Mouse (Mus musculus) midbrain, embryonic 11.5 days (tissue): ENCODE results near the gene Dhrs7b. TPM values are rescaled to one million over a fixed set of nuclear protein-coding genes. Genes with fewer than 3 reads are reported as not detected.

Experiments used
- ATAC-seq: fragments of 200-750 bp; cut with Nextera tagmentation; 2 replicates; pipeline ENCODE4 v1.8.0; 2017; ENCODE audit warnings: moderate TSS enrichment, moderate library complexity; ENCODE audit not compliant: low FRiP score
- DNase-seq: peaks from one replicate; pipeline ENCODE4 v3.0.0; 2015; ENCODE audit warnings: low spot score; ENCODE audit errors: missing footprints
- H3K27ac ChIP-seq: fragments of 300-500 bp; sonication (generic); 2 replicates; pipeline ENCODE4 v1.5.1; 2014; ENCODE audit warnings: low read depth, low read length
- H3K27me3 ChIP-seq: fragments of 300-500 bp; sonication (generic); 2 replicates; pipeline ENCODE4 v1.6.1; 2014; ENCODE audit warnings: mild to moderate bottlenecking, low read length, moderate library complexity, mixed read lengths; ENCODE audit not compliant: control insufficient read depth, insufficient read depth
- H3K36me3 ChIP-seq: fragments of 300-500 bp; sonication (generic); 2 replicates; pipeline ENCODE4 v1.6.1; 2014; ENCODE audit warnings: mild to moderate bottlenecking, low read length, moderate library complexity, mixed read lengths; ENCODE audit not compliant: control insufficient read depth, insufficient read depth
- H3K4me1 ChIP-seq: fragments of 300-500 bp; sonication (generic); 2 replicates; pipeline ENCODE4 v1.6.1; 2014; ENCODE audit warnings: low read length; ENCODE audit not compliant: control insufficient read depth, insufficient read depth
- H3K4me2 ChIP-seq: fragments of 300-500 bp; sonication (generic); 2 replicates; pipeline ENCODE4 v1.6.1; 2014; ENCODE audit warnings: mild to moderate bottlenecking, moderate library complexity
- H3K4me3 ChIP-seq: fragments of 300-500 bp; sonication (generic); 2 replicates; pipeline ENCODE4 v1.5.1; 2014; ENCODE audit warnings: low read depth, low read length
- H3K9ac ChIP-seq: fragments of 300-500 bp; sonication (generic); 2 replicates; pipeline ENCODE4 v1.6.1; 2014; ENCODE audit warnings: low read length
- H3K9me3 ChIP-seq: fragments of 300-500 bp; sonication (generic); 2 replicates; pipeline ENCODE4 v1.6.1; 2016; ENCODE audit warnings: low read length; ENCODE audit not compliant: control insufficient read depth
- WGBS: fragments of 180-500 bp; shearing (Covaris S2); extraction: QIAGEN DNeasy Blood & Tissue Kit; methylation state at CpG from one replicate; pipeline ENCODE4 v1.1.7; 2014; 5-methylcytosine and 5-hydroxymethylcytosine counted together
- polyA plus RNA-seq: library from polyadenylated mRNA; unstranded; fragments of >200 nt; fragmentation: Nextera tagmentation; extraction: Ambion mirVana; gene quantifications from 2 replicates; pipeline ENCODE4 v1.2.1, GENCODE M21; 2014

The Dhrs7b gene
- polyA plus RNA-seq, 1 experiment from 2014 or later = 25.9 TPM

GRCm38 (mm10) chr11:60902001-60902400, 71.6 kb downstream of the Dhrs7b start:
- Histone ChIP-seq H3K4me3 (no peak overlapping the region), H3K27me3 (no peaks in the 10 kb centered on the region), H3K9me3 (no peaks in the 10 kb centered on the region), H3K4me1 (no peaks in the 10 kb centered on the region), H3K9ac (no peak overlapping the region), H3K27ac (no peak overlapping the region), H3K4me2 (no peak overlapping the region), H3K36me3 (peaks cover 4% of the 10 kb centered on the region; the same call in 1 of the 2 replicates)
- DNase-seq (no peak), ATAC-seq (no peak)
- WGBS = 78% methylated on average over 7 of the region's 7 CpGs

- no peaks in the 10 kb centered on the region for H3K9me3 ChIP-seq
- H3K4me3 ChIP-seq = no peak overlapping the region
- no peak overlapping the region for H3K4me2 ChIP-seq
- no peaks in the 10 kb centered on the region for H3K4me1 ChIP-seq
- H3K27me3 ChIP-seq = no peaks in the 10 kb centered on the region
- ATAC-seq = no peak
- H3K36me3 ChIP-seq = peaks cover 4% of the 10 kb centered on the region; the same call in 1 of the 2 replicates
- WGBS = 83% methylated on average over 4 of the region's 4 CpGs
- H3K27ac ChIP-seq = no peak overlapping the region
- H3K9ac ChIP-seq = no peak overlapping the region
- no peak for DNase-seq
Observed at GRCm38 (mm10) chr11:60902486-60902885, 72.1 kb downstream of the Dhrs7b start.

GRCm38 (mm10) chr11:60903661-60904061, 73.2 kb downstream of the Dhrs7b start:
- Histone ChIP-seq H3K4me1 (no peaks in the 10 kb centered on the region), H3K9ac (no peak overlapping the region), H3K27me3 (no peaks in the 10 kb centered on the region), H3K9me3 (no peaks in the 10 kb centered on the region), H3K4me2 (no peak overlapping the region), H3K27ac (no peak overlapping the region), H3K36me3 (peaks cover 4% of the 10 kb centered on the region; the same call in 1 of the 2 replicates), H3K4me3 (no peak overlapping the region)
- no peak for ATAC-seq
- WGBS = 87% methylated on average over 6 of the region's 6 CpGs
- no peak for DNase-seq

- DNase-seq (no peak), ATAC-seq (no peak)
- no peak overlapping the region for H3K27ac ChIP-seq
- H3K4me2 ChIP-seq = no peak overlapping the region
- 87% methylated on average over 10 of the region's 10 CpGs for WGBS
- H3K4me1 ChIP-seq = no peaks in the 10 kb centered on the region
- no peak overlapping the region for H3K4me3 ChIP-seq
- no peaks in the 10 kb centered on the region for H3K9me3 ChIP-seq
- peaks cover 4% of the 10 kb centered on the region; the same call in 1 of the 2 replicates for H3K36me3 ChIP-seq
- H3K9ac ChIP-seq = no peak overlapping the region
- no peaks in the 10 kb centered on the region for H3K27me3 ChIP-seq
Observed at GRCm38 (mm10) chr11:60905407-60906120, 75.1 kb downstream of the Dhrs7b start.

GRCm38 (mm10) chr11:60906449-60906848, 76.0 kb downstream of the Dhrs7b start:
- Histone ChIP-seq H3K36me3 (peaks cover 4% of the 10 kb centered on the region; the same call in 1 of the 2 replicates), H3K27me3 (no peaks in the 10 kb centered on the region), H3K9me3 (no peaks in the 10 kb centered on the region), H3K27ac (no peak overlapping the region), H3K4me2 (no peak overlapping the region), H3K4me3 (no peak overlapping the region), H3K9ac (no peak overlapping the region), H3K4me1 (no peaks in the 10 kb centered on the region)
- ATAC-seq (no peak), DNase-seq (no peak)
- 90% methylated on average over 4 of the region's 4 CpGs for WGBS

- Histone ChIP-seq H3K4me2 (no peak overlapping the region), H3K27ac (no peak overlapping the region), H3K36me3 (peaks cover 4% of the 10 kb centered on the region; the same call in 1 of the 2 replicates), H3K4me3 (no peak overlapping the region), H3K9me3 (no peaks in the 10 kb centered on the region), H3K9ac (no peak overlapping the region), H3K27me3 (no peaks in the 10 kb centered on the region), H3K4me1 (peaks cover 7% of the 10 kb centered on the region; the same call in 1 of the 2 replicates)
- ATAC-seq (no peak), DNase-seq (no peak)
- WGBS = 67% methylated on average over 3 of the region's 3 CpGs
Observed at GRCm38 (mm10) chr11:60908073-60908472, 77.6 kb downstream of the Dhrs7b start.

- DNase-seq = no peak
- no peak overlapping the region for H3K27ac ChIP-seq
- H3K27me3 ChIP-seq = no peaks in the 10 kb centered on the region
- no peak overlapping the region for H3K9ac ChIP-seq
- H3K36me3 ChIP-seq = peaks cover 4% of the 10 kb centered on the region; the same call in 1 of the 2 replicates
- no peak overlapping the region for H3K4me3 ChIP-seq
- no peaks in the 10 kb centered on the region for H3K9me3 ChIP-seq
- no peak overlapping the region for H3K4me2 ChIP-seq
- WGBS = 84% methylated on average over 1 of the region's 1 CpGs
- ATAC-seq = no peak
- H3K4me1 ChIP-seq = peaks cover 7% of the 10 kb centered on the region; the same call in 1 of the 2 replicates
Observed at GRCm38 (mm10) chr11:60909626-60910025, 79.2 kb downstream of the Dhrs7b start.

Other genes with a start within 250 kb of the Dhrs7b start
- 87.8 and 101 TPM in 2 replicates for gene Llgl1, start 130.9 kb upstream of the Dhrs7b start, polyA plus RNA-seq
- 52.3 and 59.3 TPM in 2 replicates for gene Flii, start 103.4 kb upstream of the Dhrs7b start, polyA plus RNA-seq
- gene Mief2, start 102.2 kb upstream of the Dhrs7b start, polyA plus RNA-seq = 10.2 and 13.6 TPM in 2 replicates
- gene Top3a, start 53.3 kb upstream of the Dhrs7b start, polyA plus RNA-seq = 16.0 and 17.4 TPM in 2 replicates
- gene Smcr8, start 53.1 kb upstream of the Dhrs7b start, polyA plus RNA-seq = 9.2 and 10.1 TPM in 2 replicates
- 46.2 and 51.7 TPM in 2 replicates for gene Shmt1, start 18.9 kb upstream of the Dhrs7b start, polyA plus RNA-seq
- 60.2 and 67.2 TPM in 2 replicates for gene Tmem11, start 48.6 kb downstream of the Dhrs7b start, polyA plus RNA-seq
- gene Natd1, start 84.1 kb downstream of the Dhrs7b start, polyA plus RNA-seq = 18.3 and 24.3 TPM in 2 replicates
- gene Map2k3, start 101.4 kb downstream of the Dhrs7b start, polyA plus RNA-seq = 34.2 and 37.4 TPM in 2 replicates
- 0.16 and 0.33 TPM in 2 replicates for gene Kcnj12, start 191.9 kb downstream of the Dhrs7b start, polyA plus RNA-seq